Mouse (Mus musculus): ENCODE results near the gene Mapk10. TPM values are rescaled to one million over a fixed set of nuclear protein-coding genes. Genes with fewer than 3 reads are reported as not detected.

The Mapk10 gene
- polyA plus RNA-seq, 1 experiment from 2014 or later = 0.86 TPM

DNA sequence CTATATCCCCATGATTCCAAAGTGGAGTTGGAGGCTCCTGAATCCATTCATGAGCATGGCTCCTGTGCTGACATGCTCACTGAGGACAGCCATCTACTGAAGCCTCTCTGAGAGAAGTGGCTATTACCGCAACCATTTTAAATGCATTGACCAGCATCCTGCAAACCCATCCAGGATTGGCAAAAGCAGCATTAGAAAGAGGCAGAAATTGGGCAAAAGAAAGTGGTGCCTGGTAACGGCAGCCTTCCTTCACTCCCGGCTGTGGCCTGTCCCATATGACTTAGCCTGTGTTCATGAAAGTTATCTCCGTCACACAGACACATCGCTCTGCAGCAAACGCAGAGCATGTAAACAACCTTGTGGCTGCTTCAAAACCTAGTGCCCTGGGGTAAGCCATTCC, 1.6 kb downstream of the Mapk10 start:
- H3K4me3 ChIP-seq (ENCODE audit: low read depth, low read length) = no peak overlapping the region
- no peaks in the 10 kb centered on the region for H3K27me3 ChIP-seq (ENCODE audit: control insufficient read depth, insufficient read depth, low read length)
- no peak overlapping the region for H3K27ac ChIP-seq (ENCODE audit: low read depth, low read length)
- H3K36me3 ChIP-seq (ENCODE audit: control insufficient read depth, insufficient read depth, low read length) = no peaks in the 10 kb centered on the region
- H3K9me3 ChIP-seq (replicated peaks; ENCODE audit: control insufficient read depth, low read length) = no peaks in the 10 kb centered on the region
- no peak for ATAC-seq (replicated peaks; ENCODE audit: insufficient number of reproducible peaks, low FRiP score, low TSS enrichment)
- 59% methylated on average over 6 of the region's 6 CpGs for WGBS (ENCODE audit: insufficient replicate concordance)
- no peaks in the 10 kb centered on the region for H3K4me1 ChIP-seq (ENCODE audit: control insufficient read depth, insufficient read depth, low read length)
- H3K9ac ChIP-seq (ENCODE audit: low read depth, low read length) = no peak overlapping the region
- no peak overlapping the region for H3K4me2 ChIP-seq

- WGBS (ENCODE audit: insufficient replicate concordance) = 46% methylated on average over 8 of the region's 8 CpGs
Measured at GRCm38 (mm10) chr5:103208869-103209268, 2.3 kb downstream of the Mapk10 start.

GRCm38 (mm10) chr5:103208021-103208511, 3.1 kb downstream of the Mapk10 start:
- WGBS (ENCODE audit: insufficient replicate concordance) = 81% methylated on average over 10 of the region's 10 CpGs
- H3K27ac ChIP-seq (ENCODE audit: low read depth, low read length) = no peak overlapping the region

More at GRCm38 (mm10) chr5:103208869-103209268, 2.3 kb downstream of the Mapk10 start:
- no peaks in the 10 kb centered on the region for H3K9me3 ChIP-seq (replicated peaks; ENCODE audit: control insufficient read depth, low read length)
- no peak overlapping the region for H3K9ac ChIP-seq (ENCODE audit: low read depth, low read length)
- ATAC-seq (replicated peaks; ENCODE audit: insufficient number of reproducible peaks, low FRiP score, low TSS enrichment) = no peak
- H3K4me3 ChIP-seq (ENCODE audit: low read depth, low read length) = no peak overlapping the region
- no peak overlapping the region for H3K4me2 ChIP-seq
- no peaks in the 10 kb centered on the region for H3K36me3 ChIP-seq (ENCODE audit: control insufficient read depth, insufficient read depth, low read length)
- H3K4me1 ChIP-seq (ENCODE audit: control insufficient read depth, insufficient read depth, low read length) = no peaks in the 10 kb centered on the region
- H3K27me3 ChIP-seq (ENCODE audit: control insufficient read depth, insufficient read depth, low read length) = no peaks in the 10 kb centered on the region
- H3K27ac ChIP-seq (ENCODE audit: low read depth, low read length) = no peak overlapping the region

DNA sequence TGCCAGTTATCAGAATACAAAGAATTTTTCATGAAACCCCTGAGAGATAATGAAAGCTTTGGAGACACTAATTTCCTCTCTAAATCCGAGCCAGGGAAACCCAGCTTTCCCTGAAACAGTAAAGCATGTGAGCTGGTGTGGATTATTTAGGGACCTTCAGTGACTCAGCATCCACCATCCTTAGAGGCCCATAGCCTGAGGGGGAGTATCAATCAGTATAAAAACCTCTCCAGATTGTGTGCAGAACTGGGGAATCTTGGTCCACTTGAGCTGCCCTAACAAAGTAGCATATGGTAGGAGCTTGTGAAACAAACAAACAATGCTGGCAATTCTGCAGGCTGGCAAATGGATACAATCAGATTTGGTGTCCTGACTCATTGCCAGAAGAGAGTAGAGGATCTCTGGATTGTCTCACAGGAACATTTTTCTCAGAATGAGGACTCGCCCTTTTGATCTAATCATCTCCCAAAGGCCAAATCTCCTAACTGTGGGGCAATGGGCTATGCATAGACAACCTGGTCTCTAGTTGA, 13.3 kb downstream of the Mapk10 start:
- no peak overlapping the region for H3K4me3 ChIP-seq (ENCODE audit: low read depth, low read length)
- peaks cover 3% of the 10 kb centered on the region; the same call in 1 of the 2 replicates for H3K4me1 ChIP-seq (ENCODE audit: control insufficient read depth, insufficient read depth, low read length)
- H3K9ac ChIP-seq (ENCODE audit: low read depth, low read length) = no peak overlapping the region
- 61% methylated on average over 2 of the region's 2 CpGs for WGBS (ENCODE audit: insufficient replicate concordance)
- no peaks in the 10 kb centered on the region for H3K9me3 ChIP-seq (replicated peaks; ENCODE audit: control insufficient read depth, low read length)
- no peak for ATAC-seq (replicated peaks; ENCODE audit: insufficient number of reproducible peaks, low FRiP score, low TSS enrichment)
- H3K27ac ChIP-seq (ENCODE audit: low read depth, low read length) = no peak overlapping the region
- H3K36me3 ChIP-seq (ENCODE audit: control insufficient read depth, insufficient read depth, low read length) = no peaks in the 10 kb centered on the region
- no peak overlapping the region for H3K4me2 ChIP-seq
- H3K27me3 ChIP-seq (ENCODE audit: control insufficient read depth, insufficient read depth, low read length) = no peaks in the 10 kb centered on the region

More at GRCm38 (mm10) chr5:103208021-103208511, 3.1 kb downstream of the Mapk10 start:
- no peak overlapping the region for H3K9ac ChIP-seq (ENCODE audit: low read depth, low read length)
- H3K4me1 ChIP-seq (ENCODE audit: control insufficient read depth, insufficient read depth, low read length) = no peaks in the 10 kb centered on the region
- H3K27me3 ChIP-seq (ENCODE audit: control insufficient read depth, insufficient read depth, low read length) = no peaks in the 10 kb centered on the region
- no peak overlapping the region for H3K4me3 ChIP-seq (ENCODE audit: low read depth, low read length)
- H3K36me3 ChIP-seq (ENCODE audit: control insufficient read depth, insufficient read depth, low read length) = no peaks in the 10 kb centered on the region
- ATAC-seq (replicated peaks; ENCODE audit: insufficient number of reproducible peaks, low FRiP score, low TSS enrichment) = no peak
- no peaks in the 10 kb centered on the region for H3K9me3 ChIP-seq (replicated peaks; ENCODE audit: control insufficient read depth, low read length)
- H3K4me2 ChIP-seq = no peak overlapping the region

DNA sequence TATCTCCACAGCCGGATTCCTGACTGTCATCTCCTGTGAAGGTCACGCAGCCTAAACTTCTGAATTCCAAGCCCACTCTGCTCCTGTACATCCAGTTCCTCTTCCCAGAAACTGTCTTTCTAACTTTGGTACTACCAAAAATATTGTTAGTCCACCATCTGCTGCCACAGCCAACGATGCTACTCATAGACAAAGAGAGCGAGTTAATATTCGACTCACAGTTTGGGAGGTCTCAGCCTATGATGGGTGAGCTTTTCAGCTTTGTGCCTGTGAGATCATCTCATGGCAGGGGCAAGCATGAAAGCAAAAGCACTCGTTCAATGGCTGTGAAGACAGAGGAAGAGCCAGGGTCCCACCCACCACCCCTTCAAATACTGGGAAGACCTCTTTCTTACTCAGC, 16.6 kb downstream of the Mapk10 start:
- Histone ChIP-seq H3K4me1 (ENCODE audit: control insufficient read depth, insufficient read depth, low read length) (peaks cover 3% of the 10 kb centered on the region; the same call in 1 of the 2 replicates), H3K27ac (ENCODE audit: low read depth, low read length) (no peak overlapping the region), H3K9ac (ENCODE audit: low read depth, low read length) (no peak overlapping the region), H3K9me3 (replicated peaks; ENCODE audit: control insufficient read depth, low read length) (no peaks in the 10 kb centered on the region), H3K36me3 (ENCODE audit: control insufficient read depth, insufficient read depth, low read length) (no peaks in the 10 kb centered on the region), H3K4me3 (ENCODE audit: low read depth, low read length) (no peak overlapping the region), H3K4me2 (no peak overlapping the region), H3K27me3 (ENCODE audit: control insufficient read depth, insufficient read depth, low read length) (no peaks in the 10 kb centered on the region)
- ATAC-seq (replicated peaks; ENCODE audit: insufficient number of reproducible peaks, low FRiP score, low TSS enrichment) = no peak
- 55% methylated on average over 6 of the region's 6 CpGs for WGBS (ENCODE audit: insufficient replicate concordance)

GRCm38 (mm10) chr5:103193700-103194099, 17.4 kb downstream of the Mapk10 start:
- Histone ChIP-seq H3K4me1 (ENCODE audit: control insufficient read depth, insufficient read depth, low read length) (peaks cover 3% of the 10 kb centered on the region; the same call in 1 of the 2 replicates), H3K9ac (ENCODE audit: low read depth, low read length) (no peak overlapping the region), H3K36me3 (ENCODE audit: control insufficient read depth, insufficient read depth, low read length) (no peaks in the 10 kb centered on the region), H3K9me3 (replicated peaks; ENCODE audit: control insufficient read depth, low read length) (no peaks in the 10 kb centered on the region), H3K27me3 (ENCODE audit: control insufficient read depth, insufficient read depth, low read length) (no peaks in the 10 kb centered on the region), H3K27ac (ENCODE audit: low read depth, low read length) (no peak overlapping the region), H3K4me3 (ENCODE audit: low read depth, low read length) (no peak overlapping the region), H3K4me2 (no peak overlapping the region)
- WGBS (ENCODE audit: insufficient replicate concordance) = 56% methylated on average over 3 of the region's 3 CpGs
- ATAC-seq (replicated peaks; ENCODE audit: insufficient number of reproducible peaks, low FRiP score, low TSS enrichment) = no peak

DNA sequence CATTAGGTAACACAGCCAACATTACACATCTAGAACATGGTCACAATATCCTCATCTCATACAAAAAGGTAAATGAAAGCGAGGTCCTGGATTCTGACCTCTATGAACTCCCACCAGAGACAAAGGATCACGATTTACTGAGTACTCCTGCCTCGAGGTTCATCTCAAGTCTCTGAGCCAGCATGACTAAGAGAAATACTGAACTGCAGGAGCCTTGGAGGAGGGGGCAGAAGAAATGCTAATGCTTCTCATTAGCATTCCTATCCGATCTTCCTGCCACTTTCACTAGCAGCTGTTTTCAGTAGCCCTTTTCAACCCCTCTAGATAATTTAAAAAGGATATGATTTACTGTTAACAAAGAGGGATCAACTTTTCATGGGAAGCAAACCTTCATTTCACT, 19.6 kb downstream of the Mapk10 start:
- Histone ChIP-seq H3K27ac (ENCODE audit: low read depth, low read length) (no peak overlapping the region), H3K9me3 (replicated peaks; ENCODE audit: control insufficient read depth, low read length) (no peaks in the 10 kb centered on the region), H3K4me2 (no peak overlapping the region), H3K9ac (ENCODE audit: low read depth, low read length) (no peak overlapping the region), H3K27me3 (ENCODE audit: control insufficient read depth, insufficient read depth, low read length) (no peaks in the 10 kb centered on the region), H3K36me3 (ENCODE audit: control insufficient read depth, insufficient read depth, low read length) (no peaks in the 10 kb centered on the region), H3K4me1 (ENCODE audit: control insufficient read depth, insufficient read depth, low read length) (peaks cover 3% of the 10 kb centered on the region; the same call in 1 of the 2 replicates), H3K4me3 (ENCODE audit: low read depth, low read length) (no peak overlapping the region)
- WGBS (ENCODE audit: insufficient replicate concordance) = 32% methylated on average over 4 of the region's 4 CpGs
- no peak for ATAC-seq (replicated peaks; ENCODE audit: insufficient number of reproducible peaks, low FRiP score, low TSS enrichment)

DNA sequence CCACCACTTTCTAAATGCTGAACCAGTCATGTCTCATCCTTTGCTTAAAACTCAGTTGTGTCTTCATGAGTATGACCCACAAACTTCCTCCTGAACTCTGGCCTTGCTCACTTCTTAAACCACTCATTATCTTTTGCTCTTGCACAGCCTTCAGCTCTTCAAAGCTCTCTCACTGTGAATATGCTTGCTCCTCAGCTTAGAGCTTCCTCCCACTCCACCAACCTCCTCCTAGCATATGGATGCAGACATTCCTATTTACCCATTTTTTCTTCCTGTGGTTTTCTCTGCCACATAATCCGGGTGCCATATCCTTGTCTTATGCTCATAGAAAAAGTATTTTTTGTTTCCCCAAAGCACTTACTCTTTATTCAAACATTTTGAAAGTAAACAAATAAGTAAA, 26.9 kb downstream of the Mapk10 start:
- no peak overlapping the region for H3K4me2 ChIP-seq
- no peak overlapping the region for H3K9ac ChIP-seq (ENCODE audit: low read depth, low read length)
- no peak overlapping the region for H3K27ac ChIP-seq (ENCODE audit: low read depth, low read length)
- H3K9me3 ChIP-seq (replicated peaks; ENCODE audit: control insufficient read depth, low read length) = no peaks in the 10 kb centered on the region
- WGBS (ENCODE audit: insufficient replicate concordance) = 85% methylated on average over 1 of the region's 1 CpGs
- no peak for ATAC-seq (replicated peaks; ENCODE audit: insufficient number of reproducible peaks, low FRiP score, low TSS enrichment)
- H3K36me3 ChIP-seq (ENCODE audit: control insufficient read depth, insufficient read depth, low read length) = no peaks in the 10 kb centered on the region
- no peaks in the 10 kb centered on the region for H3K4me1 ChIP-seq (ENCODE audit: control insufficient read depth, insufficient read depth, low read length)
- no peaks in the 10 kb centered on the region for H3K27me3 ChIP-seq (ENCODE audit: control insufficient read depth, insufficient read depth, low read length)
- H3K4me3 ChIP-seq (ENCODE audit: low read depth, low read length) = no peak overlapping the region

DNA sequence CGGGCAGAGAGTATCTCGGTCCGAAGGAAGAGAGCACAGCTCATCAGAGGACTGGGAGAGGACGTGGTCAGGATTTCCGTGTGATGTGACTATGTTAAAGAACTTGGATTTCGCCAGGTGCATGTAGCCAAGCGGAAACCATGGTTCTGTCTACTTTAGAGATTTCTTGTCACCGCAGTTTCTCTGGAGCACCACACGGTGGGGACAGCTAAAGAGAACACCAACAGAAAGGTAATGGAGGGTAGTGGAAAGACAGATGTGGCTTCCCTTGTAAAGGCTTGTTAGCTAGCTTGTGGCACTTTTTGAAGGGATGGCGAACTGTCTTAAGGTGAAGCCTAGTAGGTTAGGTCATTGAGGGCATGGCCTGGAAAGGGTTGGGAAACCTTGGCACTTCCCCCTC, 29.5 kb downstream of the Mapk10 start:
- no peaks in the 10 kb centered on the region for H3K27me3 ChIP-seq (ENCODE audit: control insufficient read depth, insufficient read depth, low read length)
- no peaks in the 10 kb centered on the region for H3K9me3 ChIP-seq (replicated peaks; ENCODE audit: control insufficient read depth, low read length)
- 87% methylated on average over 10 of the region's 10 CpGs for WGBS (ENCODE audit: insufficient replicate concordance)
- no peaks in the 10 kb centered on the region for H3K36me3 ChIP-seq (ENCODE audit: control insufficient read depth, insufficient read depth, low read length)
- no peak overlapping the region for H3K4me2 ChIP-seq
- no peak overlapping the region for H3K4me3 ChIP-seq (ENCODE audit: low read depth, low read length)
- no peak overlapping the region for H3K9ac ChIP-seq (ENCODE audit: low read depth, low read length)
- H3K27ac ChIP-seq (ENCODE audit: low read depth, low read length) = no peak overlapping the region
- no peak for ATAC-seq (replicated peaks; ENCODE audit: insufficient number of reproducible peaks, low FRiP score, low TSS enrichment)
- 0 out of 2 replicates have a peak, but pooled peaks cover 3% of the 10 kb centered on the region for H3K4me1 ChIP-seq (ENCODE audit: control insufficient read depth, insufficient read depth, low read length)

Data from heart, embryonic 11.5 days (tissue).